Mouse (Mus musculus): Measurements from ENCODE around the gene Pde11a.

DNA sequence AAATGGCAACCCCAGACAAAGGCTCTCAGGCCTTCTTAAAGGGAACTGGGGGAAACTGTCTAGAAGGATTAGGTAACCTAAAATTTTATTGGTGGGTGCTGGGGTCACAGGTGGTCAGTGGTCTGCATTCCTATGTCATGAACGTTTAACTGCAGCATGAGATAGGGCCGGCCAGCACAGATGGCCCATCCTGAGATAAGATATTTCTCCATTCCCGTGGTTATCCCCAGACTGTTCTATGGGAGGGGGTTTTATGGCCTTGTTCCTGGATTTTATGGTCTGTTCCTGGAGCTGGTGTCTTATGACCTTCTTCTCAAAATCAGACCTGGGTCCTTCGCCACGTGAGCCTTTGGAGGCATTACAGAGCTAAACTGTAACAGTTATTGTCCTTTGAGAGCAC is 256.6 kb downstream of the Pde11a start:
- TF ChIP-seq CTCF (conservative IDR thresholded peaks at IDR 0.05; ENCODE audit: insufficient read depth, insufficient read length, low read depth, low read length) (no peak), POLR2A (IDR thresholded peaks at IDR 0.05; ENCODE audit: low read depth, low read length) (no peak)
